Mouse (Mus musculus) ES-E14 (cell line): Measurements from ENCODE around the gene Nle1. TPM values are rescaled to one million over a fixed set of nuclear protein-coding genes. Genes with fewer than 3 reads are reported as not detected.

Source experiments
- DNase-seq: peaks from one replicate; pipeline ENCODE4 v3.0.0-alpha.2; 2013; ENCODE audit warnings: low read depth, low spot score
- H3K27ac ChIP-seq: 2 replicates; pipeline ENCODE4 v1.5.1; 2012; ENCODE audit warnings: low read depth, mild to moderate bottlenecking, low read length, moderate library complexity, mixed read lengths; ENCODE audit not compliant: poor library complexity, insufficient read depth, severe bottlenecking
- H3K36me3 ChIP-seq: 2 replicates; pipeline ENCODE4 v1.6.1; 2012; ENCODE audit warnings: mild to moderate bottlenecking, low read length, moderate library complexity, mixed read lengths; ENCODE audit not compliant: control insufficient read depth, poor library complexity, insufficient read depth, severe bottlenecking
- H3K4me1 ChIP-seq, 2 experiments: fragments of 150-350 bp in 1 of 2; sonication (generic) in 1 of 2; 2 replicates each; pipeline ENCODE4 v1.6.1; 2012; ENCODE audit warnings: low read length in 2 of 2, mild to moderate bottlenecking in 1 of 2, mixed read lengths in 1 of 2; ENCODE audit not compliant: control insufficient read depth in 2 of 2, insufficient read depth in 2 of 2, poor library complexity in 1 of 2
- H3K4me3 ChIP-seq, 2 experiments: fragments of 150-350 bp in 1 of 2; sonication (generic) in 1 of 2; 2 replicates each; pipeline ENCODE4 v1.5.1; 2012; ENCODE audit warnings: low read length in 2 of 2, low read depth in 1 of 2, mild to moderate bottlenecking in 1 of 2, mixed read lengths in 1 of 2; ENCODE audit not compliant: insufficient read depth in 1 of 2, poor library complexity in 1 of 2, severe bottlenecking in 1 of 2
- H3K9ac ChIP-seq: 2 replicates; pipeline ENCODE4 v1.6.1; 2012; ENCODE audit warnings: low read depth, mild to moderate bottlenecking, low read length, mixed read lengths; ENCODE audit not compliant: poor library complexity, insufficient read depth, severe bottlenecking
- H3K9me3 ChIP-seq: fragments of 150-350 bp; sonication (generic); 2 replicates; pipeline ENCODE4 v1.6.1; 2012; ENCODE audit warnings: low read depth, mild to moderate bottlenecking, low read length; ENCODE audit not compliant: control insufficient read depth, insufficient read depth
- CHD2 ChIP-seq: IDR thresholded peaks from 2 replicates; pipeline ENCODE4 v1.6.1; 2014; ENCODE audit warnings: mild to moderate bottlenecking, low read depth, low read length, inconsistent platforms
- HCFC1 ChIP-seq: IDR thresholded peaks from 2 replicates; pipeline ENCODE4 v1.6.1; 2012; ENCODE audit warnings: low read length, inconsistent platforms, borderline replicate concordance; ENCODE audit not compliant: insufficient read depth
- MAFK ChIP-seq: IDR thresholded peaks from 2 replicates; pipeline ENCODE4 v1.6.1; 2014; ENCODE audit warnings: mild to moderate bottlenecking, low read depth, low read length, inconsistent platforms; ENCODE audit not compliant: insufficient read depth
- ZC3H11A ChIP-seq: IDR thresholded peaks from 2 replicates; pipeline ENCODE4 v1.6.1; 2012; ENCODE audit warnings: low read depth, mild to moderate bottlenecking, inconsistent platforms, low read length, borderline replicate concordance
- ZNF384 ChIP-seq: IDR thresholded peaks from 2 replicates; pipeline ENCODE4 v1.6.1; 2012; ENCODE audit warnings: low read depth, low read length, inconsistent platforms
- in situ Hi-C, 2 experiments: fragments of 600-800 bp; cut with MboI; formaldehyde crosslinking; loops; one replicate each; pipeline ENCODE4 v1.15.1; 2025; ENCODE audit warnings: low sequenced_read_pairs in 2 of 2, inconsistent platforms in 1 of 2; ENCODE audit not compliant: unreplicated experiment in 2 of 2
- total RNA-seq: library from RNA; depleted of rRNA; stranded (reverse); fragments of 300-350 nt; gene quantifications from 2 replicates; pipeline ENCODE4 v1.2.3, GENCODE M21; 2012; rRNA removed

The Nle1 gene
- total RNA-seq, 1 experiment, result 61.5 TPM

- no peaks in the 10 kb centered on the region for H3K9me3 ChIP-seq
- no peak overlapping the region for H3K4me3 ChIP-seq
- H3K4me1 ChIP-seq, result peaks cover 5 to 7% of the 10 kb centered on the region in 2 experiments; a peak in 3 of 4 replicates
- no peaks in the 10 kb centered on the region for H3K36me3 ChIP-seq
- no peak for DNase-seq
- no peak overlapping the region for H3K27ac ChIP-seq
- no peak for TF ChIP-seq HCFC1
- TF ChIP-seq ZNF384, result no peak
- TF ChIP-seq CHD2, result no peak
- no peak for TF ChIP-seq MAFK
- no peak for TF ChIP-seq ZC3H11A
- in situ Hi-C loops, result no loop called here
- H3K9ac ChIP-seq, result no peak overlapping the region
These were observed 52.8 kb downstream of the Nle1 start for GRCm38 (mm10) chr11:82855327-82855973.

DNA sequence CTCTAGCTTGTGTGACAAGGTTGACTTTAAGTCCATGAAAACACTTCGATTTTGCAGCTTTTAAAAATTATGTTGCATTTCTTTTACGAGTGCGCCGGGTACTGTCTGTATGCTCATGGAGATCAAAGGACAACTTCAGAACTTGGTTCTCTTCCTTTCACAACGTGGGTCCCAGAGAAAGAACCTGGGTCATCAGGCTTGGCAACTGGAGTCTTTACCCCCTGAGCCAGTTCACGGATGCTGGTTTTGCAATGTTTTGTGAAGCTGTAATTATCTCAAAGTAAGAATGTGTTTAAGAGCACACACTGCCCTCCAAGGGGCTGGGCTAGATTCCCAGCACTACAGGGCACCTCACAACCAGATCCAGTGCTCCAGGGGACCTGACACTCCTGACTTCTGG lies 54.1 kb downstream of the Nle1 start:
- in situ Hi-C loops, result no loop called here
- no peak for DNase-seq

DNA sequence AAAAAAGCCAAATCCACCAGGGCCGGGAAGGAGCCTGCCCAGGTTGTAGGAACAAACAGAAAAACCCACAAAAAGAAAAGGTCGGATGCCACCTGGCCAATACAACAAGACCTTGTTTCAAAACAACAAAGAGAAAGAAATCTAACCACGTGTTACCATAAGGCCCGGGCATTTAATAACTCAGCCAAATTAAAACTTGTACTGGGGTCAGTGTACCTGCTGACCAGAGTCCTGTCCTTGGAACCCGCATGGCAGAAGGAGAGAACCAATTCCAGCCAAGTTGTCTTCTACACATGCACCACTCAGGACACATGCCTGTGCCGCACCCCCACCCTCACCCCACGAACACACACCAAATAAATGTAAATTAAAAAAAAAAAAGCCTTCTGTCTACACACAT lies 55.3 kb downstream of the Nle1 start:
- Histone ChIP-seq H3K9ac (no peak overlapping the region), H3K36me3 (no peaks in the 10 kb centered on the region), H3K27ac (no peak overlapping the region), H3K9me3 (no peaks in the 10 kb centered on the region), H3K4me1 (peaks cover 5 to 13% of the 10 kb centered on the region in 2 experiments; a peak in 3 of 4 replicates), H3K4me3 (no peak overlapping the region)
- no peak for DNase-seq
- TF ChIP-seq ZC3H11A, result no peak
- TF ChIP-seq CHD2, result no peak
- no peak for TF ChIP-seq HCFC1
- TF ChIP-seq ZNF384, result no peak
- no peak for TF ChIP-seq MAFK
- in situ Hi-C loops, result no loop called here

More for the DNA sequence above, 54.1 kb downstream of the Nle1 start:
- H3K36me3 ChIP-seq, result no peaks in the 10 kb centered on the region
- H3K4me1 ChIP-seq, result peaks cover 5 to 13% of the 10 kb centered on the region in 2 experiments; a peak in 3 of 4 replicates
- TF ChIP-seq ZC3H11A, result no peak
- H3K9ac ChIP-seq, result no peak overlapping the region
- H3K27ac ChIP-seq, result no peak overlapping the region
- H3K4me3 ChIP-seq, result no peak overlapping the region
- no peaks in the 10 kb centered on the region for H3K9me3 ChIP-seq

GRCm38 (mm10) chr11:82852540-82852939 lies 55.7 kb downstream of the Nle1 start:
- TF ChIP-seq ZC3H11A (no peak), MAFK (no peak), ZNF384 (no peak), CHD2 (no peak)
- Histone ChIP-seq H3K4me3 (no peak overlapping the region), H3K9ac (no peak overlapping the region), H3K27ac (no peak overlapping the region), H3K36me3 (no peaks in the 10 kb centered on the region), H3K4me1 (peaks cover 5 to 13% of the 10 kb centered on the region in 2 experiments; a peak in 3 of 4 replicates), H3K9me3 (no peaks in the 10 kb centered on the region)
- in situ Hi-C loops, result no loop called here
- DNase-seq, result no peak

- no peak for DNase-seq
- Histone ChIP-seq H3K4me1 (peaks cover 5 to 15% of the 10 kb centered on the region in 2 experiments; a peak in 3 of 4 replicates), H3K4me3 (no peak overlapping the region), H3K27ac (no peak overlapping the region), H3K9me3 (no peaks in the 10 kb centered on the region), H3K9ac (no peak overlapping the region), H3K36me3 (no peaks in the 10 kb centered on the region)
- in situ Hi-C loops, result no loop called here
- TF ChIP-seq ZNF384 (no peak), ZC3H11A (no peak), HCFC1 (no peak), CHD2 (no peak), MAFK (no peak)
These were observed 56.1 kb downstream of the Nle1 start for GRCm38 (mm10) chr11:82852115-82852514.

Other genes with a start within 250 kb of the Nle1 start
- 0.63 and 0.98 TPM in 2 replicates for gene Cct6b, start 144.1 kb downstream of the Nle1 start, total RNA-seq
- gene Zfp830, start 144.1 kb downstream of the Nle1 start, total RNA-seq, result 24.6 and 34.8 TPM in 2 replicates
- gene Lig3, start 127.3 kb downstream of the Nle1 start, total RNA-seq, result 66.5 and 79.1 TPM in 2 replicates
- 6.5 and 9.0 TPM in 2 replicates for gene Rffl, start 37.2 kb downstream of the Nle1 start, total RNA-seq
- gene Rad51d, start 17.8 kb downstream of the Nle1 start, total RNA-seq, result 8.2 and 9.1 TPM in 2 replicates
- 0.16 TPM in 1 of 2 replicates, not detected in the other for gene Fndc8, start 16.3 kb downstream of the Nle1 start, total RNA-seq
- gene Unc45b, start 2.1 kb upstream of the Nle1 start, total RNA-seq, result 2.3 and 3.6 TPM in 2 replicates
- gene Slfn5, start 42.9 kb upstream of the Nle1 start, total RNA-seq, result 9.4 and 12.1 TPM in 2 replicates
- 10.9 and 12.3 TPM in 2 replicates for gene Slfn9, start 83.4 kb upstream of the Nle1 start, total RNA-seq
- gene Slfn8, start 112.4 kb upstream of the Nle1 start, total RNA-seq, result 2.3 and 2.4 TPM in 2 replicates
- 0.26 and 2.0 TPM in 2 replicates for gene Slfn2, start 156.7 kb upstream of the Nle1 start, total RNA-seq
- gene Slfn1, start 208.4 kb upstream of the Nle1 start, total RNA-seq, result not detected in 2 replicates